Mouse (Mus musculus): ENCODE measurements at regions not wholly inside any gene's neighbourhood (a gene's known extent, or its start where the extent isn't known, plus 50 kb on each side); places are given as distances from the start of the nearest gene placed in this dataset.

DNA sequence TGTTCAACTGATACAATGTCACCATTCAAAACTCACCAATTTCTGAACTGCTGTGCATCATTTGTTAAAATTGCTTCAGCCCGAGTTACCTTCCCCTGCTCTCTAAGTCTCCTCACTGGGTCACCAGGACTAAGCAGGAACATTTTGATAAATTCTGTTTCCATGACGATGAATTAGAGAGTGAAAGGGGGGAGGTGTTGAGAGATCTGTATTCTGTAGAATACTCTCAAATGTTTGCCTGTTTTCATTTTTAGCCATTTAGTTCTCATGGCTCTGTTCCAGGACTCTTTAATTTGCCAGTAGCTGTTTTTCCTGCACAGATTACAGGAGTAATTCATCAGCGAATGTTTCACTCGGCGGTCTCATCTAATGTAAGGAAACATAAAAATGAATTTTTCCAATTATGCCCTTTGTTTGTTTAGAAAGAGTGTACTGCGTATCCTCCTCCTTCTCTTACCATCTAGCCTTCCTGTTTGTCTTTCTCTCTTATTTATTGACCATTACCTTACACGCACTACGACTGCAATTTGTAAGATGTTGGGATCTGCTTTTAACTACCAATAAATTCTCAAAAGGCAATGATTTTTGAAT lies 879.3 kb downstream of the Diaph3 start:
- TF ChIP-seq CTCF (IDR thresholded peaks at IDR 0.05; ENCODE audit: low read depth) (no peak), EP300 (optimal IDR thresholded peaks at IDR 0.05) (no peak)
